Mouse (Mus musculus): ENCODE results near the gene Klhl8.

Gene Klhl8

DNA sequence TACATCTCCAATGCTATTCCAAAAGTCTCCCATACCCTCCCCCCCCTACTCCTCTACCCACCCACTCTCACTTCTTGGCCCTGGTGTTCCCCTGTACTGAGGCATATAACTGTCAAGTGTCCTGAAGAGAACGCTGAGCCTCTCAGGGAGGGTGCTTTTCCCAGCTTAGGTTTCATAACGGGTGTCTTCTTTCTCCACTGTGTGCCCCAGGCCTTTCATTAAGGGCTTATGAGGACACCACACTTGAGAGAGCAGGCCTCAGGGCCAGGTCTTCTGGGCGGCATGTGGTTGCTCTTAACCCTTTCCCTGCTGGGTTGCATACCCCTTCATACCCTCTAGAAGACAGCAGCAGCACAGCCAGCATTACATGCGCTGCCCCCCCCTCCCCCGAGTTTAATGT lies 64.5 kb downstream of the Klhl8 start:
- in situ Hi-C loops (cut with MboI, MseI): no loop called here

DNA sequence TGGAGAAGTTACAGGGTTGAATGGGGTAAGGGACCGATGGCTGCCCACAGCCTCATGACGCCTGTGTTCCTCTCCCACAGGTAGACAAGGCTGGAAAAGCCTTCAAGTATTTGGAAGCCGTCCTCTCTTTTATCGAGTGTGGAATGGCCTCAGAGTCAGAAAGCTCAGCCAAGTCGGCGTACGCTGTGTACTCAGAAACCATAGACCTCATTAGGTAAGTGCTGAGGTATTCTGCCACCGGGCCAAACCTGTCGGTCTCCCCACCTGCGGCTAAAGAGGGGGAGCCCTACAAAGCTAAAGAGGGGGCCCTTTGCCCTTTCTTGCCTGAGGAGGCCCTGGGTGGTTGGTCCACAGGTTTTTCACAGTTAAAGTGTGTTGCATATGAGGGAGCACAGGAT lies 64.9 kb downstream of the Klhl8 start:
- in situ Hi-C loops (cut with MboI, MseI): no loop called here

DNA sequence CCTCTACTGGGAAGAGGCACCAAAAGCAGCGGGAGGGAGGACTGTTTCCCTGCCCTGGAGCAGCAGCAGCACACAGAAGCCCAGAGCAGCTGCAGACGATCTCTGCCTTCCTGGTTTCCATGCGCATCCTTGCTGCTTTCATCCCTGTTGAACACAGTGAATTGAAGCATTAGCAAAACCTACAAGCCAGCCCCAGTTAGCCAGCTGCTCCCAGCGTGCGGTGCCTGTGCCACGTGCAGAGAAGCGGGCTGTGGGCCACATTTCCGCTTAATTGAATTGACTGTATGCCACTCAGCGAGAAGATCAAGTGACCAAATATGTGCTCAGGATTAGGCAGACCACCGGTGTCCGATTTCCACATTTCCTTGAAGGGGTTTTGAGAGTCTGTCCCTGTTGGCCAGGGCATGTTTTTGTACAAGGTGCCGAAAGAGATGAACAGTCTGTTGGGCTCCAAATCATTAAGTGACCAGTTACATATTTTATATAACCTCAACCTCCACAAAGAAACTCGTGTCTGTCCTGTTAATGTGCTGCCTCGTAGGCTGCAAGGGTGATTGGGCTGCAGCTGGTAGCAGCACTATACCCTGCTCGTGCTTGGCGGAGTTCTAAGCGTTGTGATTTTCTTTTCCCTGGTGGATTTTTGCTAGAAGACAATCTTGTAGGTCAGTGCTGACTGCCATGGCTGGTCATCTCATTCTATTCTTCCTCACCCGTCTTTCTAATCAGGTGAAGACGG lies 65.5 kb downstream of the Klhl8 start:
- in situ Hi-C loops (cut with MboI, MseI): no loop called here

DNA sequence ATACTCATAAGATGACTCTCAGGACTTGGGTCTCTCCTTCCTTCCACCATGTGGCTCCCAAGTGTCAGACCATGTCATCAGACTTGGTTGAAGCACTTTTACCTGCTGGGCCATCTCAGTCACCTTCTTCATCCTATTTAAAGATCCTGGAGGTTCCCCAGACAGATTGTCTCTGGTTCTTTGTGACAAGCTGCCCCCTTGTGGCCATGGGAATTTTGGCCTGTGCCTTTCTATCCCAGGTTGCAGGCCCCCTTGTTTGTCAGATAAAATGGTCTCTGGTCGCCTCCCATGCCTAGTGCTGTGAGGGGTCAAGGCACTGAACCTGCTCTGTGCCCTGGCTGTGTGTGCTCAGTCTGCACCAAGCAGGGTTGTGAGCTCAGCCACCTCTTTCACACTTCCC lies 67.1 kb downstream of the Klhl8 start:
- in situ Hi-C loops (cut with MboI, MseI): no loop called here

DNA sequence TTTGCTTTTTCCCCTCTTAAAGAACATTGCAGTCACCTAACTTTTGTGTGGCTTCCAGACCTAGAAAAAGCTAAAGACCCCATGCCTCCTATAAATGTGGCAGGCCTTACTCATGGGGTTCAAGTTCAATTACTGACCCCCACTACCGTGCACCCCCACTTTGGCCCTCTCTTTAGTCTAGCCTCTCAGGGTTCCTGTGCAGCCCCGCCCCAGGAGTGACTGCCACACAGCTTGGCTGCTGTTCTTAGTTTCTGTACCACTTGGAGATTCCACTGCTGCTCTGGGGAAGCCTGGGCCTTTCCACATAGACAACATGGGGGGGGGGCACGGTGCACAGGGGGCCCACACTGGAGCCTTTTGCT lies 71.8 kb downstream of the Klhl8 start:
- in situ Hi-C loops (cut with MboI, MseI): no loop called here

DNA sequence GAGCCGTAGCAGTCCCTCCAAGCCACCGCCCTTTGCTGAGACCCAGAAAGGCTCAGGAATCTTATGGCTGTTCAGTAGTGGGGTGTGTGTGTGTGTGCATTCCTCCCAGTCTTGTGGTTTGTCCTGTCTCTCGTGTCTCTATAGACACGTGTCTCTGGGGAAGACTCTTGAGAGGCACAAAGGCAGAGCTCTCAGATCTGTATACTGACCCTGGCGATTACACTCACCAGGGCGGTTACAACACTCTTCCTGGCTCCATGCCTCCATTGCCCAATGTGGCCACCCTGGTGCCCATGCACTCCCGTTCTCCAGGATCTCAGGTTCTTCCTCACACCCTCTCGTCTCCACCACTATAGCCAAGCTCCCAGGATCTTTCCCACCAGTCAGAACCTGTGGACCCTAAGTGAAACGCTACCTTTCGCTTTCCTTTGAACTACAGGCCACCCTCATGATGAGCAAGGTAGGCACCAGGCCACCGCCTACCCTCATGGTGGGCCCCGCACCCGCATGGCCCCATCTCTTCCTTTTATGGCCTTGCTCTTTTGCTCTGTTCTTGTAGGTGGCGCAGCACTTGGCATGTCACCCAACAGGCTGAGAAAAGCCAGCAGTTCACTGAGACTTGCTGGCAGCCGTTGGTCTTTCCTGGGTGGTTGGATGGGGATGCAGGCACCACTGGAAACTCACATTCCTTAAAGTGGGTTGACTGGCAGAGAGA lies 72.4 kb downstream of the Klhl8 start:
- in situ Hi-C loops (cut with MboI, MseI): no loop called here

DNA sequence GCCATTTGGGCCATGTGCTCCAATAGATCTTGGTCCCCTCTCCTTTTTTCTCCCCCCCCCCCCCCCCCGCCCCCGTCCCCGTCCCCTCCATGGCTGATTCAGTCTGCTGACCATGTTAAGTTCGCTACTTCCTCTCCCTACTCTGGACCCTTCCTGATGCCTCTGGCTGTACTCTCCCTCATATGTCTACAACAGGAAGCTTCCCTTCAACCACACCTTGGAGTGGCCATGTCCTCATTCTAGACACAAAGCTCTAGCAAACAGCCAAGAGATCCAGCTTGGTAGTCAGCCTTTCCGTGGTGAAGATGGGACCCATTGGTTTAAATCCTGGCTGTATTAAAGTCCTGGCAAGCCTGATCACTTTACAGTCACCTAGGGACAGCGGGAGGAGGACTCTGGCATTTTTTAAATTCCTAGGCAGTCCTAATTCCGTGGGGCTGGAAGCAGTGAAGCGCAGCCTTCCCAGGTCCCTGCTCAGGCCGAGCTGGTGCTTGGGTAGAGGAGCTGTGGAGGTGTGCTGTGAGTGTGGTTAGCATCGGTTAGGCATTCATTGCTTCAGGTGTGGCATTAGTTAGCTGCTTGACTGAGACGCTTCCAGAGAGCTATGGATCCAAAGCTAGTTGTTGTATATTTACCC lies 74.8 kb downstream of the Klhl8 start:
- in situ Hi-C loops (cut with MboI, MseI): no loop called here

DNA sequence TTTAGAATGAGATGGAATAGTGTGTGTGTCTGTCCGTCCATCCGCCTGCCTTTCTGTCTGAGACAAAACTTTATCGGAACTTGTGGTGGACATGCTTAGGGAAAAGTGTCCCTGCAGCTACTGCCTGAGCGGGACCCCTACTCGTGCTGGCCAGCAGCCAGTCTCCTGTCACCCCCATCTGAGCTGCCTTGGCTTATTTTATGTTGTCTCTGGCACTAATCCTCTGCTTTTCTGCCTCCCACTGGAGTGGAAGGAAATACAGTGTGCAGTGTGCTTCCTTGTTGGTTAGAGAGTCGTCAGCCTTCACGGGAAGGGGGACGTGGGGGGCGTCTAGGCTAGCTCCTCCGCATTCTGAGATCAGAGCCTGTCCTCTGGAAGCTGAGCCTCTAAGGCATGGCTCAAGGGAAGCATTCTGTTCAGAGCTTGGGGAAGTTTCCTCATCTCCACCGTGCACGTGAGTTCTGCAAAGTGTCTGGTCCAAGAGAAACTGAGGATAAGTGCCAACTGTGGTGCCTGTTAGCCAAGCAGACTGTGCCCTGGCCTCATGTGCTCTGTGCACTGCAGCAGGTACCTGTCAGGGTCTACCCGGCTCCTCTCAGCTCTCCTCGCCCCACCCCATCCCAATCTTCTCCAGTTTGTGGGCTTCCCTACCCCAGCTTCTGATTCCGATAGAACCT lies 75.5 kb downstream of the Klhl8 start:
- in situ Hi-C loops (cut with MboI, MseI): no loop called here

DNA sequence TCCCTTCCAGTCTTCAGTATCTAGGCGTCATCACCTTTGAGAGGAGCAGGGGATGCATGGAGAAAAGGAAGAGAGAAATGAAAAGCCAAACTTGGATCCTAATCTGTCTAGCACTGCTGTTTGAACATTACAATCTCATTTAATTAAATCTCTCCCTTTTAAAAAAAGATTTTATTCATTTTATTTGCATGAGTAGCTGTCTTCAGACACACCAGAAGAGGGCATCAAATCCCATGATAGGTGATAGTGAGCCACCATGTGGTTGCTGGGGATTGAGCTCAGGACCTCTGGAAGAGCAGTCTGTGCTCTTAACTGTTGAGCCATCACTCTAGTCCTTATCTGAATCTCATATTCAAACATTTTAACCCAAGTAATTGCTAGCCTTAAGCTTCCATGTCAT lies 80.2 kb downstream of the Klhl8 start:
- in situ Hi-C loops (cut with MboI, MseI): no loop called here

DNA sequence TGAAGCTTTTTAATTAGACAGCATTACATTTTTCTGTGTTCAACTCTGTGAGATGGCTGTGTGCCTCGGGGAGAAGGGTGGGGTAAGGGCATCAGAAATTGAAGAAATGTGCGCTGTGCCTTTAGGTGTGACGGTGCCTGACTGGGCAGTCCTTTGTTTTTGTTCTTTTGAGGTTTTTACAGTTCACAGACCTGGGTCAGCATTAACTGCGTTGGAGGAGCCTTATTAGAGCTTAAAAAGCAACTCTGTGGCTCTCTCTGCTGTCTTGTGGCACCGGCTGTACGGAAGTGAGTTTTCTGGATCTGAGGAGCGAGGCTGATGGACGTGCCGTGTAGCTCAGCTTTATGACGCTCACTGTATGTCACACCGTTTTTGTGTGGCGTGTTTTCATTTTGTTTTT lies 81.9 kb downstream of the Klhl8 start:
- in situ Hi-C loops (cut with MboI, MseI): no loop called here

DNA sequence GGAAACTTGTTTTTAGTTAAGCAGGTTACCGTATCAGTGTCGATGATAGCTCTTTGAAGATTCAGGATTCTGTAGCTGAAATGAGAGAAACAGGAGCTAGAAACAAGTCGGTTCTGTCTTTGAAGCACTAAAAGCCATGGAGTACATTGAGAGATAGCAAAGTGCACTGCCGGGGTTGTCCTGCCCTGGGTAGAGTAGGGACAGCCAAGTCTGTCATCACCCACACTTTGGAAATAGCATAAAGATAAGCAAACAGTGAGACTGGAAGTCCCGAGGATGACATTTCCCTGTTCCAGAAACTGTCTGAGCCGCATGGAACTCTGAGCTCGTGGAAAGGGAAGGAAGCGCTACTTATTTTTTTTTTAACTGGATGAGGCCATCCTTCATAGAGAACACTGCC lies 82.3 kb downstream of the Klhl8 start:
- in situ Hi-C loops (cut with MboI, MseI): no loop called here

DNA sequence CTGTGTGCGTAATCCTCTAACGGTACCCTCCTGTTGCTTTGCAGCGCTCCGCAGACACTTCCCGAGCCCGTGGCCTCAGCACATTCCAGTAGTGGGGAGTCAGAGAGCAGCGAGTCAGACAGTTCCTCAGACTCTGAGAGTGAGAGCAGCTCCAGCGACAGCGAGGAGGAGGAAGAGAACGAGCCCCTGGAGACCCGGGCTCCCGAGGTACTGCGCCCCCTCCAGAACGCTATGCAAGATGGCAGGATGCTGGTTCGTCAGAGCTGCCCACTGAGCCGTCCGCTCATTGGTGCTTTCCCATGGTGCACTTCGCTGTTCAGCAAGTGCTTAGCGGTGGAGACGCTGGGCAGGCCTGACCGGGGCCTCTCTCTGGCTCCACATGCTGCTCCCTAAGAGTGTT lies 82.8 kb downstream of the Klhl8 start:
- in situ Hi-C loops (cut with MboI, MseI): no loop called here

DNA sequence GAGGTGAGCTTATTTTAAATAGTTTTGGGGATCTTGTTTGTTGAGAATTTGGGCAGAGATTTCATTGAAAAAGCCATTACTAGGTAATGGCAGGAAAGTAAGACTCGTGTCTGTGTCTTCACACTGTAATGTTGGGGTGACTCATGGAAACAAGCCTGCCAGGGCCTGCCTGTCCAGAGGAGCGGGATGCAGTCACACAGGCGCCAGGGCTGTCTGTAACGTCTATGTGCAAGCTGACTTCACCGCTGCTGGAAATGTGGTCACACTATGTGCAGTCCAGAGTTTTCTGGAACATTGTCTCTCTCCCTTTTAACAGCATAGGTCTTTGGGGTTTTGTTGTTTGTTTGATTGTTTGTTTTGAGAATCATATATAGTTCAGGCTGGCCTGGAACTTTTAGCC lies 88.1 kb downstream of the Klhl8 start:
- in situ Hi-C loops (cut with MboI, MseI): no loop called here

DNA sequence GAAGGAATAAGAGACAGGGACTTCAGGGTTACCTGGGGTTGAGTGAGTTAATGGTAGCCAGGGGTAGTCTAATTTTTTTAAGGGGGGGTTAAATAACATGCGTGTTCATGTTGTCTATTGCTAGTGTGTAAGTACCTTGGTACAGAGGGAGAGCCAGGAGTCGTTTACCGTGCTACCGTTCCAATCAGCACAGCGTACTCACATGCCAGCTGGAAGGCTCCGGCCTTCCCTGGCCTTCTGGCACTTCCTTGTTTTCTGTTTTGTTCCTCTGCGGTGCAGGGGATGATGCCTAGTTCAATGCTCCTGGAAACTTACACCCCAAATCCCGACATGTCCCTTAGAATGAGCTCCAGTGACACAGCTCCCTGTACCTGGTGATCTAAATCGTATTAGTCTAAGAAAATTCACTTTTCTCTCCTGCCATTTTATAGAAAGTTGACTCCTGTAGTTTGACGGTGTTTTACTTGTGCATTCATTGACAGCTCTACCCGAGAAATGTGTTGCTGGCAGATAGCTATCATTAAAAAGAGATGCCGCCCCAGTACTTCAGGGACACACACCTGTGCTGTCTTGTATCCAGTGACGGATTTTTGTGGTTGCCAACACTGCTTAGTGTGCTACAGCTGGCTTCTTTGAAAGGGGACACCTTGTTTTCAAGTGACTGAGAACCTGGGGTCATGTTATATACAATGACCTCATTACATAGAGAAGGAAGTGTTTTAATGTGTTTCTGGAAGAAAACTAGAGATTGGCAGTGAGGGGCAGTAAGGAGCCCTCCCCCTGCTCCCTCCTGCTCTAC lies 89.4 kb downstream of the Klhl8 start:
- in situ Hi-C loops (cut with MboI, MseI): no loop called here

DNA sequence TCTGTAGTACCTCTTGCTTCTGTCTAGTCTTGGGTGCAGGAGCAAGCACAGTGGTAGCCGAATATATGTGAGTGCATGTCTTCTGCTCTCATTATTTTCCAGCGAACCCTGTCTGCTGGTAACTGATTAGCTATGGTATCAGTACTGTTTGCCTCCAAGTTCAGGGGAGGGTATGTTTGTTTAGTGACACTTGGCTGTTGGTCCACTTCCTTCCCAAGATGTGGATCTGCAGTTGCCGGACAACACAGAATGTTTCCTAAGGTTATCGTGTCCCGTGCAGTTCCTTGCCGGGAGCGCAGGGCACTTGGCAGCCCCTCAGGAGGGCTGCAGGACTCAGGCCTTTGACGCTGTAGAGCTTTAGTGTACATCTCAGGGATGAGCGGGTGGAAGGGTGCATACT lies 90.0 kb downstream of the Klhl8 start:
- in situ Hi-C loops (cut with MboI, MseI): no loop called here

DNA sequence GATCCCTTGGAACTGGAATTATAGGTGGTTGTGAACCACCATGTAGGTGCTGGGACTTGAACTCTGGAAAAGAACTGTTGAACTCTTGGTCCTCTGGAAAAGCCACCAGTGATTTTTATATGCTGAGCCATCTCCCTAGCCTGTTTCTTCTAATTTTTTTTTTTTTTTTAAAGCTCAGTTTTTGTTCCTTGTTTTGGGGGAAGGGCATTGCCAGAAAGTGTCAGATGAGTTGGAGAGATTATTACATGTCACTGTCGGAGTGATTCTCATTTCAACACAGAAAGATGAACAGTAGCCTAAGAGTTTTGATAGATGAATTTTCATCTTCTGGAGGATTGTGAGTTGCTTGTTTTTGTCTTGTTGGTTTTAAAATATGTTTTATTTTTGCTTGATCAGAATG lies 91.4 kb downstream of the Klhl8 start:
- in situ Hi-C loops (cut with MboI, MseI): no loop called here

DNA sequence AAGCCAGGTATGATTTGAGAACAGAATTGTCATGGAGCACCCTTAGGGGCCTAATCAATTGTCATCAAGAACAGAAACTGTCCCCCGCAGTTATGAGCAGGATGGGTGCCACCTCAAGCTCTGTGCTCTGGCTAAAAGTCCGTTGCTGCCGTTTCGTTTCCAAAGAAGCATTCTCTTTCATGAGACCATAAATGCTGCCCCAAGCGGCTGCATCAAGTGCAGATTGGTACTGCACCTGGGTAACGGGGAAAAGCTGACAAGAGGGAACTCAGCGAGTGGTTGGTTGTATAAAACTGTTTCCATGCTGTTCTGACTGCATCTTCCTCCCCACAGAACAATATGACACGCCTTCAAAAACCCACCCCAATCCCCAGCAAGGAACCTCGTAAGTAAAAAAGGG lies 92.5 kb downstream of the Klhl8 start:
- in situ Hi-C loops (cut with MboI, MseI): no loop called here

DNA sequence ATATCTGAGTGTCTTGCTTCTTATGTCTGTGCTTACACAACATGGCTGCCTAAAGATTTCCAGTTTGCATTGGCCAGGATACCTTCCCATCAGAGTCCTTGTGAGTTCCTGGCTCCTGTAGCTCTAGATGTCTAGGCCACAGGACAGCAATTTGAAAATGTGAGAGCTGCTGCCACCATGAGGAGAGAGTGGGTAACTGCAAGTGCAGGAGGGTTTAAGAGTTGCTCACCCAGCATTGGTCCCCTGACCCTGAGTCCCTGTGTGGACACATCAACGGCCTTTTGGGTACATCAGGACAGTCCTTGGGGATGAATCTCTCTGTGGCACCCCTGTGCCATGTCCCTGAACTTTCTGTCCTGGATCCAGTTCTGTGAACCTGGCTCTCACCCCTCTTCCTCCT lies 93.3 kb downstream of the Klhl8 start:
- in situ Hi-C loops (cut with MboI, MseI): no loop called here

DNA sequence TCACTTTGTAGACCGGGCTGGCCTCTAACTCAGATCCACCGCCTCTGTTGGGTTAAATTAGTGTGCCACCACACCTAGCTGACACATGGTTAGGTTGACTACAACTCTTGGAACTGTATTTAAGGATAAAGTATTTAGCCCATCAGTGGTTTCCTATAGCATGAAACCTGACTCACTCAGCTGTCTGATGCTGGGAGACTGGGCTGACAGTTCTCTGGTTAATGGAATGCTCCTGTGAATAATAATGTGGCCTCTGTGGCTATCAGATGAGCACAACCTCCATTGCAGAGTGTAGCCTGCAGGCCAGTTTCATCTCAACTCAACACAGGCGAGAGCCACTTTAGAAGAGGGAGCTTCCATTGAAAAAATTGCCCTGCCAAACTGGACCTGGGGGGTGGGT lies 94.3 kb downstream of the Klhl8 start:
- in situ Hi-C loops (cut with MboI, MseI): no loop called here

DNA sequence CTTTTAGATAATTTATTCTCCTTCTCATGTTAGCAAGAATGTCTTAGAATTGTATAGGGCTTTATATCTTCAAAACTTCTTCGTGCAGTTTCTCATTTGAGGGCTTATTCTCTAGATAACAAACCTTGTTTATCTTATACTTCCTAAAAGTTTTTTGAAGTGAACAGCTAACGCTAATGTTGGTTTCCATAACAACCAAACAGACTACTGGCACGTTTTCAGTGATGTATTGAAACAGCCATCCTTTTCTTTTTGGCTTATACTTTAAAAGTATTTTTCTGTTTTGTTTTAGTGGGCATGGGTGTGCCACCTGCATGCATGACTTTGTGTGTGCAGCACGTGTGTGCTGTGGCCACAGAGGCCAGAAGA lies 95.8 kb downstream of the Klhl8 start:
- in situ Hi-C loops (cut with MboI, MseI): no loop called here

DNA sequence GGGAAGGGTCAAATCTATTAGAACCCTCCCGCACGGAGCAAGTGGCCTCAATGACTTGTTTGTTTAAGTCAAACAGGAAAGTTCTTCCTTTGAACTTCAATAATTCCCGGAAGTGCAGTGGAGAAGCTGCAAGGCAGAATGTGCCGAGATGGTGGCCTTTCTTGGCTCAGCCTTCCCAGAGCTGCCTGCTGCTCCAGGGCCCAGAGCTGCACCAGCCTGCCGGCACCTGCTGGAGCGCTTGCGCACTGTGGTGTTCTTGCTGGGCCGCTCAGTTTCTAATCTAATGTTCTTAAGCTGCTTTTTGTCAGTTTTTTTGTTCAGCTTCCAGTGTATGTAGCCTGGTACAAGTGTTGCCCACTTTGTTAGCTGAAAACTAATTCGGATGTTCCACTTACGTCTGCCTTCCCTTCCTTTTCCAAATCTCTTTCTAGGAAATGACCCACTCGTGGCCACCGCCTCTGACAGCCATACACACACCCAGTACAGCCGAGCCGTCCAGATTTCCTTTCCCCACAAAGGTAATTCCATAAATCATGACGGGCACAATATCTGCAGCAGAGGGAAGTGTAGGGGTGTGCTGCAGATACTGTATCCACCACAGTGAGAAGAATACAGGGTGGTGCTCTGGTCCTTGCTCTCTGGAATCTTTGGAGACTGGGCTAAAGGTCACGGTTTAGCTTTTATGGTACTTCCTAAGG lies 96.4 kb downstream of the Klhl8 start:
- in situ Hi-C loops (cut with MboI, MseI): loop anchor here (5.0 kb wide), 1 partner anchor 132 kb away; no protein-coding TSS in a partner anchor

Measured in T-helper 2 cell (primary cell).